Mouse (Mus musculus): ENCODE measurements around the gene Med12. TPM values are rescaled to one million over a fixed set of nuclear protein-coding genes. Genes with fewer than 3 reads are reported as not detected.

The Med12 gene
- total RNA-seq, 1 experiment: 27.0 TPM

- H3K4me1 ChIP-seq (ENCODE audit: control insufficient read depth in 2 of 2, insufficient read depth in 2 of 2, low read length in 2 of 2, poor library complexity in 1 of 2): no peaks in the 10 kb centered on the region
- no peaks in the 10 kb centered on the region for H3K9me3 ChIP-seq (ENCODE audit: control insufficient read depth, insufficient read depth, low read depth, low read length)
- no peak for DNase-seq (ENCODE audit: low read depth, low spot score)
- TF ChIP-seq HCFC1 (IDR thresholded peaks at IDR 0.05; ENCODE audit: borderline replicate concordance, insufficient read depth, low read length) (no peak), ZC3H11A (IDR thresholded peaks at IDR 0.05; ENCODE audit: borderline replicate concordance, low read depth, low read length) (no peak), ZNF384 (IDR thresholded peaks at IDR 0.05; ENCODE audit: low read depth, low read length) (no peak), MAFK (IDR thresholded peaks at IDR 0.05; ENCODE audit: insufficient read depth, low read depth, low read length) (no peak), CHD2 (IDR thresholded peaks at IDR 0.05; ENCODE audit: low read depth, low read length) (no peak)
- no peaks in the 10 kb centered on the region for H3K36me3 ChIP-seq (ENCODE audit: control insufficient read depth, insufficient read depth, low read length, poor library complexity, severe bottlenecking)
- no peak overlapping the region for H3K9ac ChIP-seq (ENCODE audit: insufficient read depth, low read depth, low read length, poor library complexity, severe bottlenecking)
- no peak overlapping the region for H3K4me3 ChIP-seq (ENCODE audit: insufficient read depth in 1 of 2, low read depth in 1 of 2, low read length in 2 of 2, poor library complexity in 1 of 2, severe bottlenecking in 1 of 2)
- H3K27ac ChIP-seq (ENCODE audit: insufficient read depth, low read depth, low read length, poor library complexity, severe bottlenecking): no peak overlapping the region
- in situ Hi-C loops (cut with MboI; ENCODE audit: low sequenced_read_pairs in 2 of 2, unreplicated experiment in 2 of 2): no loop called here
These were observed 40.0 kb downstream of the Med12 start for GRCm38 (mm10) chrX:101313625-101314359.

- no peak overlapping the region for H3K9ac ChIP-seq (ENCODE audit: insufficient read depth, low read depth, low read length, poor library complexity, severe bottlenecking)
- no peaks in the 10 kb centered on the region for H3K4me1 ChIP-seq (ENCODE audit: control insufficient read depth in 2 of 2, insufficient read depth in 2 of 2, low read length in 2 of 2, poor library complexity in 1 of 2)
- DNase-seq (ENCODE audit: low read depth, low spot score): no peak
- no peak overlapping the region for H3K27ac ChIP-seq (ENCODE audit: insufficient read depth, low read depth, low read length, poor library complexity, severe bottlenecking)
- no peak overlapping the region for H3K4me3 ChIP-seq (ENCODE audit: insufficient read depth in 1 of 2, low read depth in 1 of 2, low read length in 2 of 2, poor library complexity in 1 of 2, severe bottlenecking in 1 of 2)
- H3K9me3 ChIP-seq (ENCODE audit: control insufficient read depth, insufficient read depth, low read depth, low read length): no peaks in the 10 kb centered on the region
- TF ChIP-seq ZC3H11A (IDR thresholded peaks at IDR 0.05; ENCODE audit: borderline replicate concordance, low read depth, low read length): no peak
- no peak for TF ChIP-seq CHD2 (IDR thresholded peaks at IDR 0.05; ENCODE audit: low read depth, low read length)
- no peak for TF ChIP-seq MAFK (IDR thresholded peaks at IDR 0.05; ENCODE audit: insufficient read depth, low read depth, low read length)
- no peaks in the 10 kb centered on the region for H3K36me3 ChIP-seq (ENCODE audit: control insufficient read depth, insufficient read depth, low read length, poor library complexity, severe bottlenecking)
- in situ Hi-C loops (cut with MboI; ENCODE audit: low sequenced_read_pairs in 2 of 2, unreplicated experiment in 2 of 2): no loop called here
These were observed 45.9 kb downstream of the Med12 start for GRCm38 (mm10) chrX:101319775-101320174.

GRCm38 (mm10) chrX:101325989-101326899 lies 52.4 kb downstream of the Med12 start:
- no peaks in the 10 kb centered on the region for H3K36me3 ChIP-seq (ENCODE audit: control insufficient read depth, insufficient read depth, low read length, poor library complexity, severe bottlenecking)
- in situ Hi-C loops (cut with MboI; ENCODE audit: low sequenced_read_pairs in 2 of 2, unreplicated experiment in 2 of 2): loop anchor here in 1 of 2 experiments (25.0 kb wide), 1 partner anchor 189 kb away; no protein-coding TSS in a partner anchor
- DNase-seq (ENCODE audit: low read depth, low spot score): no peak
- no peak overlapping the region for H3K4me3 ChIP-seq (ENCODE audit: insufficient read depth in 1 of 2, low read depth in 1 of 2, low read length in 2 of 2, poor library complexity in 1 of 2, severe bottlenecking in 1 of 2)
- no peaks in the 10 kb centered on the region for H3K9me3 ChIP-seq (ENCODE audit: control insufficient read depth, insufficient read depth, low read depth, low read length)
- H3K4me1 ChIP-seq (ENCODE audit: control insufficient read depth in 2 of 2, insufficient read depth in 2 of 2, low read length in 2 of 2, poor library complexity in 1 of 2): peaks cover 0 to 5% of the 10 kb centered on the region in 2 experiments; a peak in 1 of 4 replicates
- TF ChIP-seq HCFC1 (IDR thresholded peaks at IDR 0.05; ENCODE audit: borderline replicate concordance, insufficient read depth, low read length): no peak
- TF ChIP-seq CHD2 (IDR thresholded peaks at IDR 0.05; ENCODE audit: low read depth, low read length): no peak
- no peak for TF ChIP-seq ZC3H11A (IDR thresholded peaks at IDR 0.05; ENCODE audit: borderline replicate concordance, low read depth, low read length)
- TF ChIP-seq MAFK (IDR thresholded peaks at IDR 0.05; ENCODE audit: insufficient read depth, low read depth, low read length): no peak
- no peak for TF ChIP-seq ZNF384 (IDR thresholded peaks at IDR 0.05; ENCODE audit: low read depth, low read length)
- no peak overlapping the region for H3K9ac ChIP-seq (ENCODE audit: insufficient read depth, low read depth, low read length, poor library complexity, severe bottlenecking)
- H3K27ac ChIP-seq (ENCODE audit: insufficient read depth, low read depth, low read length, poor library complexity, severe bottlenecking): no peak overlapping the region

- TF ChIP-seq HCFC1 (IDR thresholded peaks at IDR 0.05; ENCODE audit: borderline replicate concordance, insufficient read depth, low read length): no peak
- TF ChIP-seq ZNF384 (IDR thresholded peaks at IDR 0.05; ENCODE audit: low read depth, low read length): no peak
- peak; percentile 83 for TF ChIP-seq ZC3H11A (IDR thresholded peaks at IDR 0.05; ENCODE audit: borderline replicate concordance, low read depth, low read length)
- no peak for TF ChIP-seq CHD2 (IDR thresholded peaks at IDR 0.05; ENCODE audit: low read depth, low read length)
- TF ChIP-seq MAFK (IDR thresholded peaks at IDR 0.05; ENCODE audit: insufficient read depth, low read depth, low read length): no peak
- Histone ChIP-seq H3K9ac (ENCODE audit: insufficient read depth, low read depth, low read length, poor library complexity, severe bottlenecking) (peak overlapping the region; percentile 43; the same call in 1 of the 2 replicates), H3K9me3 (ENCODE audit: control insufficient read depth, insufficient read depth, low read depth, low read length) (no peaks in the 10 kb centered on the region), H3K4me3 (ENCODE audit: insufficient read depth in 1 of 2, low read depth in 1 of 2, low read length in 2 of 2, poor library complexity in 1 of 2, severe bottlenecking in 1 of 2) (no peak overlapping the region), H3K4me1 (ENCODE audit: control insufficient read depth in 2 of 2, insufficient read depth in 2 of 2, low read length in 2 of 2, poor library complexity in 1 of 2) (peaks cover 0 to 6% of the 10 kb centered on the region in 2 experiments; a peak in 1 of 4 replicates), H3K36me3 (ENCODE audit: control insufficient read depth, insufficient read depth, low read length, poor library complexity, severe bottlenecking) (no peaks in the 10 kb centered on the region), H3K27ac (ENCODE audit: insufficient read depth, low read depth, low read length, poor library complexity, severe bottlenecking) (peak overlapping the region; percentile 53; the same call in 1 of the 2 replicates)
- DNase-seq (ENCODE audit: low read depth, low spot score): peak; percentile 54
- in situ Hi-C loops (cut with MboI; ENCODE audit: low sequenced_read_pairs in 2 of 2, unreplicated experiment in 2 of 2): loop anchor here (10.0 to 25.0 kb wide), 2 partner anchors 192 to 195 kb away; no protein-coding TSS in a partner anchor
These were observed 55.7 kb downstream of the Med12 start for GRCm38 (mm10) chrX:101329372-101330028.
